Mouse (Mus musculus) stomach, embryonic 16.5 days (tissue): ENCODE data around the gene Bckdhb. TPM values are rescaled to one million over a fixed set of nuclear protein-coding genes. Genes with fewer than 3 reads are reported as not detected.
"Not testable (repeated sequence)": the region's sequence is repeated elsewhere in the genome, so short reads cannot be mapped to it uniquely, and the experiment has no call there.

ENCODE experiments used
- ATAC-seq: fragments of 200-750 bp; cut with Nextera tagmentation; 2 replicates; pipeline ENCODE4 v1.8.0; 2017; ENCODE audit warnings: moderate number of reproducible peaks, moderate TSS enrichment; ENCODE audit not compliant: insufficient read depth, low FRiP score
- H3K27ac ChIP-seq: fragments of 300-500 bp; sonication (generic); 2 replicates; pipeline ENCODE4 v1.5.1; 2014; ENCODE audit warnings: low read length
- H3K27me3 ChIP-seq: fragments of 300-500 bp; sonication (generic); 2 replicates; pipeline ENCODE4 v1.6.1; 2014; ENCODE audit warnings: low read length, control low read depth, mixed read lengths; ENCODE audit not compliant: control insufficient read depth, insufficient read depth
- H3K36me3 ChIP-seq: fragments of 300-500 bp; sonication (generic); 2 replicates; pipeline ENCODE4 v1.6.1; 2014; ENCODE audit warnings: low read length; ENCODE audit not compliant: control insufficient read depth, insufficient read depth
- H3K4me1 ChIP-seq: fragments of 300-500 bp; sonication (generic); 2 replicates; pipeline ENCODE4 v1.6.1; 2014; ENCODE audit warnings: low read length, control low read depth, mixed read lengths; ENCODE audit not compliant: control insufficient read depth, insufficient read depth
- H3K4me2 ChIP-seq: fragments of 300-500 bp; sonication (generic); 2 replicates; pipeline ENCODE4 v1.6.1; 2014; ENCODE audit warnings: low read depth, low read length, mixed read lengths
- H3K4me3 ChIP-seq: fragments of 300-500 bp; sonication (generic); replicated peaks from 2 replicates; pipeline ENCODE4 v1.5.1; 2014; ENCODE audit warnings: mild to moderate bottlenecking, low read length
- H3K9ac ChIP-seq: fragments of 300-500 bp; sonication (generic); 2 replicates; pipeline ENCODE4 v1.6.1; 2014; ENCODE audit warnings: low read length
- H3K9me3 ChIP-seq: fragments of 300-500 bp; sonication (generic); replicated peaks from 2 replicates; pipeline ENCODE4 v1.6.1; 2016; ENCODE audit warnings: low read length, control low read depth; ENCODE audit not compliant: control insufficient read depth
- WGBS: fragments of 180-500 bp; shearing (Covaris S2); extraction: QIAGEN DNeasy Blood & Tissue Kit; methylation state at CpG from one replicate; pipeline ENCODE4 v1.1.7; 2014; 5-methylcytosine and 5-hydroxymethylcytosine counted together
- polyA plus RNA-seq: library from polyadenylated mRNA; unstranded; fragments of >200 nt; fragmentation: Nextera tagmentation; extraction: Ambion mirVana; gene quantifications from 2 replicates; pipeline ENCODE4 v1.2.1, GENCODE M21; 2015

The Bckdhb gene
- polyA plus RNA-seq, 1 experiment from 2014 or later = 48.1 TPM

GRCm38 (mm10) chr9:83975811-83976210 lies 50.9 kb downstream of the Bckdhb start:
- Histone ChIP-seq H3K9ac (no peak overlapping the region), H3K4me2 (no peak overlapping the region), H3K9me3 (0 out of 2 replicates have a peak, but pooled peaks cover 6% of the 10 kb centered on the region), H3K4me3 (no peak overlapping the region), H3K36me3 (no peaks in the 10 kb centered on the region), H3K27me3 (no peaks in the 10 kb centered on the region), H3K4me1 (no peaks in the 10 kb centered on the region), H3K27ac (no peak overlapping the region)
- 67% methylated on average over 2 of the region's 2 CpGs for WGBS
- no peak for ATAC-seq

GRCm38 (mm10) chr9:83981234-83981633 lies 56.3 kb downstream of the Bckdhb start:
- Histone ChIP-seq H3K9me3 (0 out of 2 replicates have a peak, but pooled peaks cover 6% of the 10 kb centered on the region), H3K36me3 (no peaks in the 10 kb centered on the region), H3K4me1 (no peaks in the 10 kb centered on the region), H3K9ac (no peak overlapping the region), H3K4me2 (no peak overlapping the region), H3K27me3 (no peaks in the 10 kb centered on the region), H3K4me3 (no peak overlapping the region), H3K27ac (no peak overlapping the region)
- no peak for ATAC-seq
- WGBS = 71% methylated on average over 7 of the region's 7 CpGs

- H3K36me3 ChIP-seq = no peaks in the 10 kb centered on the region
- H3K27me3 ChIP-seq = no peaks in the 10 kb centered on the region
- H3K9ac ChIP-seq = no peak overlapping the region
- no peak overlapping the region for H3K27ac ChIP-seq
- 89% methylated on average over 2 of the region's 2 CpGs for WGBS
- H3K4me3 ChIP-seq = no peak overlapping the region
- ATAC-seq = no peak
- no peaks in the 10 kb centered on the region for H3K9me3 ChIP-seq
- no peaks in the 10 kb centered on the region for H3K4me1 ChIP-seq
- H3K4me2 ChIP-seq = no peak overlapping the region
These were observed 84.0 kb downstream of the Bckdhb start for GRCm38 (mm10) chr9:84008961-84009360.

GRCm38 (mm10) chr9:84011146-84011545 lies 86.2 kb downstream of the Bckdhb start:
- Histone ChIP-seq H3K36me3 (no peaks in the 10 kb centered on the region), H3K4me1 (no peaks in the 10 kb centered on the region)

GRCm38 (mm10) chr9:84018141-84018540 lies 93.2 kb downstream of the Bckdhb start:
- 87% methylated on average over 8 of the region's 8 CpGs for WGBS
- H3K4me1 ChIP-seq, H3K9ac ChIP-seq, H3K27ac ChIP-seq, H3K4me2 ChIP-seq, H3K36me3 ChIP-seq, H3K4me3 ChIP-seq, H3K9me3 ChIP-seq, H3K27me3 ChIP-seq, ATAC-seq: not testable (repeated sequence)

More at GRCm38 (mm10) chr9:84011146-84011545, 86.2 kb downstream of the Bckdhb start:
- Histone ChIP-seq H3K9ac (no peak overlapping the region), H3K27ac (no peak overlapping the region), H3K4me3 (no peak overlapping the region), H3K4me2 (no peak overlapping the region), H3K9me3 (no peaks in the 10 kb centered on the region), H3K27me3 (no peaks in the 10 kb centered on the region)
- no peak for ATAC-seq

GRCm38 (mm10) chr9:84019627-84020026 lies 94.7 kb downstream of the Bckdhb start:
- no peak overlapping the region for H3K27ac ChIP-seq
- no peaks in the 10 kb centered on the region for H3K36me3 ChIP-seq
- H3K27me3 ChIP-seq = no peaks in the 10 kb centered on the region
- H3K9ac ChIP-seq = no peak overlapping the region
- no peak for ATAC-seq
- 63% methylated on average over 2 of the region's 2 CpGs for WGBS
- H3K4me3 ChIP-seq = no peak overlapping the region
- H3K9me3 ChIP-seq = no peaks in the 10 kb centered on the region
- no peaks in the 10 kb centered on the region for H3K4me1 ChIP-seq
- H3K4me2 ChIP-seq = no peak overlapping the region

- Histone ChIP-seq H3K9ac (no peak overlapping the region), H3K4me2 (no peak overlapping the region), H3K27me3 (no peaks in the 10 kb centered on the region), H3K4me3 (no peak overlapping the region), H3K36me3 (no peaks in the 10 kb centered on the region), H3K9me3 (no peaks in the 10 kb centered on the region), H3K4me1 (no peaks in the 10 kb centered on the region), H3K27ac (no peak overlapping the region)
- WGBS = 63% methylated on average over 6 of the region's 6 CpGs
- no peak for ATAC-seq
These were observed 96.2 kb downstream of the Bckdhb start for GRCm38 (mm10) chr9:84021189-84021588.

- Histone ChIP-seq H3K4me2 (no peak overlapping the region), H3K9ac (no peak overlapping the region), H3K4me1 (0 out of 2 replicates have a peak, but pooled peaks cover 2% of the 10 kb centered on the region), H3K9me3 (no peaks in the 10 kb centered on the region), H3K36me3 (no peaks in the 10 kb centered on the region), H3K27me3 (no peaks in the 10 kb centered on the region), H3K4me3 (no peak overlapping the region), H3K27ac (no peak overlapping the region)
- WGBS = 68% methylated on average over 2 of the region's 2 CpGs
- ATAC-seq = no peak
These were observed 103.2 kb downstream of the Bckdhb start for GRCm38 (mm10) chr9:84028120-84028519.

- 36% methylated on average over 6 of the region's 6 CpGs for WGBS
- no peaks in the 10 kb centered on the region for H3K27me3 ChIP-seq
- no peak for ATAC-seq
- no peak overlapping the region for H3K27ac ChIP-seq
- no peaks in the 10 kb centered on the region for H3K9me3 ChIP-seq
- no peaks in the 10 kb centered on the region for H3K36me3 ChIP-seq
- H3K9ac ChIP-seq = no peak overlapping the region
- no peak overlapping the region for H3K4me3 ChIP-seq
- H3K4me2 ChIP-seq = no peak overlapping the region
- H3K4me1 ChIP-seq = 0 out of 2 replicates have a peak, but pooled peaks cover 2% of the 10 kb centered on the region
These were observed 105.8 kb downstream of the Bckdhb start for GRCm38 (mm10) chr9:84030691-84031290.
